Mouse (Mus musculus) forebrain, embryonic 11.5 days (tissue): Measurements from ENCODE around the gene Vmn2r68. TPM values are rescaled to one million over a fixed set of nuclear protein-coding genes. Genes with fewer than 3 reads are reported as not detected.

Experiments used
- ATAC-seq: fragments of 200-750 bp; cut with Nextera tagmentation; replicated peaks from 2 replicates; pipeline ENCODE4 v1.8.0; 2017; ENCODE audit warnings: moderate TSS enrichment; ENCODE audit not compliant: low FRiP score
- DNase-seq: peaks from one replicate; pipeline ENCODE4 v3.0.0-alpha.2; 2017; ENCODE audit warnings: low spot score
- H3K27ac ChIP-seq: fragments of 300-500 bp; sonication (generic); 2 replicates; pipeline ENCODE4 v1.5.1; 2014; ENCODE audit warnings: low read depth, low read length
- H3K27me3 ChIP-seq: fragments of 300-500 bp; sonication (generic); 2 replicates; pipeline ENCODE4 v1.6.1; 2014; ENCODE audit warnings: mild to moderate bottlenecking, low read length, mixed read lengths; ENCODE audit not compliant: control insufficient read depth, insufficient read depth
- H3K36me3 ChIP-seq: fragments of 300-500 bp; sonication (generic); 2 replicates; pipeline ENCODE4 v1.6.1; 2014; ENCODE audit warnings: mild to moderate bottlenecking, low read length, moderate library complexity, mixed read lengths; ENCODE audit not compliant: control insufficient read depth, insufficient read depth
- H3K4me1 ChIP-seq: fragments of 300-500 bp; sonication (generic); replicated peaks from 2 replicates; pipeline ENCODE4 v1.6.1; 2014; ENCODE audit warnings: low read length, mixed read lengths; ENCODE audit not compliant: control insufficient read depth, insufficient read depth
- H3K4me2 ChIP-seq: fragments of 300-500 bp; sonication (generic); 2 replicates; pipeline ENCODE4 v1.6.1; 2014; ENCODE audit warnings: low read depth, mild to moderate bottlenecking, low read length, moderate library complexity, mixed read lengths; ENCODE audit not compliant: severe bottlenecking
- H3K4me3 ChIP-seq: fragments of 300-500 bp; sonication (generic); 2 replicates; pipeline ENCODE4 v1.5.1; 2014; ENCODE audit warnings: low read depth, low read length
- H3K9ac ChIP-seq: fragments of 300-500 bp; sonication (generic); 2 replicates; pipeline ENCODE4 v1.6.1; 2014; ENCODE audit warnings: low read length
- H3K9me3 ChIP-seq: fragments of 300-500 bp; sonication (generic); 2 replicates; pipeline ENCODE4 v1.6.1; 2016; ENCODE audit warnings: low read length, mixed read lengths; ENCODE audit not compliant: control insufficient read depth
- polyA plus RNA-seq: library from polyadenylated mRNA; unstranded; fragments of >200 nt; fragmentation: Nextera tagmentation; extraction: Ambion mirVana; gene quantifications from 2 replicates; pipeline ENCODE4 v1.2.1, GENCODE M21; 2014

Gene Vmn2r68
- not detected in 2 replicates for polyA plus RNA-seq

- Histone ChIP-seq H3K27ac (no peak within 1 kb of the TSS), H3K9ac (no peak within 1 kb of the TSS), H3K36me3 (no peaks in the 10 kb centered on the region), H3K27me3 (no peaks in the 10 kb centered on the region), H3K4me2 (no peak within 1 kb of the TSS), H3K4me3 (no peak within 1 kb of the TSS), H3K4me1 (no peaks in the 10 kb centered on the region), H3K9me3 (no peaks in the 10 kb centered on the region)
- DNase-seq (no peak), ATAC-seq (no peak)
Observed at GRCm38 (mm10) chr7:85237683-85238082, at the start of gene Vmn2r68. TSS of gene Vmn2r68 (minus strand) at chr7:85237783.

Other genes starting within 250 kb of the Vmn2r68 start
- not detected in 2 replicates for gene Vmn2r66, start 225.5 kb downstream of the Vmn2r68 start, polyA plus RNA-seq
- not detected in 2 replicates for gene Vmn2r67, start 81.8 kb downstream of the Vmn2r68 start, polyA plus RNA-seq
- gene Vmn2r69, start 178.1 kb upstream of the Vmn2r68 start, polyA plus RNA-seq, result not detected in 2 replicates